Mouse (Mus musculus) layer of hippocampus, adult 8-10 months (tissue): ENCODE results near the gene Hcst. TPM values are rescaled to one million over a fixed set of nuclear protein-coding genes. Genes with fewer than 3 reads are reported as not detected.

Experiments
- DNase-seq, 2 experiments: peaks; one replicate each; pipeline ENCODE4 v3.0.0; 2022; ENCODE audit warnings: low spot score in 2 of 2
- total RNA-seq, 4 experiments: library from RNA; stranded (reverse); gene quantifications; 2 replicates each; pipeline ENCODE4 v1.2.4; 2022

Hcst gene
- 1 to 10 TPM in 3 of 4 experiments, not detected in 1; 1.8 to 3.3 (median 2.3) TPM for total RNA-seq

GRCm38 (mm10) chr7:30419561-30420499, at the start of gene Hcst:
Gene Hcst, minus strand, starts transcription at chr7:30419854.
- DNase-seq, result no peak

- no peak for DNase-seq
Measured at GRCm38 (mm10) chr7:30464816-30465300, 45.2 kb upstream of the Hcst start.

- DNase-seq, result no peak
Measured at GRCm38 (mm10) chr7:30463996-30464395, 44.3 kb upstream of the Hcst start.

- DNase-seq, result no peak
Measured at GRCm38 (mm10) chr7:30463568-30463967, 43.9 kb upstream of the Hcst start.

- no peak for DNase-seq
Measured at GRCm38 (mm10) chr7:30459484-30459883, 39.8 kb upstream of the Hcst start.

- DNase-seq, result peak in 1 of 2 experiments; percentile 71
Measured at GRCm38 (mm10) chr7:30457629-30458330, 38.1 kb upstream of the Hcst start, which contains the start of the genes Kirrel2 and Nphs1. Gene Kirrel2, minus strand, starts transcription at chr7:30457690. Gene Nphs1, plus strand, starts transcription at chr7:30458315.

- DNase-seq, result no peak
Measured at GRCm38 (mm10) chr7:30456911-30457628, 37.4 kb upstream of the Hcst start.

- DNase-seq, result no peak
Measured at GRCm38 (mm10) chr7:30456487-30456886, 36.8 kb upstream of the Hcst start.

- no peak for DNase-seq
Measured at GRCm38 (mm10) chr7:30454259-30454658, 34.6 kb upstream of the Hcst start.

GRCm38 (mm10) chr7:30453766-30454165, 34.1 kb upstream of the Hcst start:
- no peak for DNase-seq

- no peak for DNase-seq
Measured at GRCm38 (mm10) chr7:30453327-30453726, 33.7 kb upstream of the Hcst start.

GRCm38 (mm10) chr7:30450241-30450640, 30.6 kb upstream of the Hcst start:
- no peak for DNase-seq

- peak in 1 of 2 experiments; percentile 76 for DNase-seq
Measured at GRCm38 (mm10) chr7:30444971-30445751, 25.5 kb upstream of the Hcst start, which contains the start of gene Aplp1. Gene Aplp1, minus strand, starts transcription at chr7:30445535.

- peak; percentile 71 to 76 for DNase-seq
Measured at GRCm38 (mm10) chr7:30444154-30444970, 24.7 kb upstream of the Hcst start.

GRCm38 (mm10) chr7:30443696-30444095, 24.0 kb upstream of the Hcst start:
- no peak for DNase-seq

GRCm38 (mm10) chr7:30440697-30441096, 21.0 kb upstream of the Hcst start:
- peak in 1 of 2 experiments; percentile 62 for DNase-seq

- no peak for DNase-seq
Measured at GRCm38 (mm10) chr7:30439734-30440133, 20.1 kb upstream of the Hcst start.

- no peak for DNase-seq
Measured at GRCm38 (mm10) chr7:30436879-30437278, 17.2 kb upstream of the Hcst start.

GRCm38 (mm10) chr7:30435156-30435555, 15.5 kb upstream of the Hcst start:
- DNase-seq, result no peak

- DNase-seq, result no peak
Measured at GRCm38 (mm10) chr7:30434701-30435100, 15.0 kb upstream of the Hcst start.
